Mouse (Mus musculus) stomach, embryonic 14.5 days (tissue): ENCODE measurements around the gene Tbc1d8. TPM values are rescaled to one million over a fixed set of nuclear protein-coding genes. Genes with fewer than 3 reads are reported as not detected.

Experiments used
- ATAC-seq: fragments of 200-750 bp; cut with Nextera tagmentation; 2 replicates; pipeline ENCODE4 v1.8.0; 2017; ENCODE audit warnings: low read depth, moderate TSS enrichment; ENCODE audit not compliant: insufficient number of reproducible peaks, insufficient read depth, low FRiP score
- H3K27ac ChIP-seq: fragments of 300-500 bp; sonication (generic); 2 replicates; pipeline ENCODE4 v1.5.1; 2014; ENCODE audit warnings: mild to moderate bottlenecking, low read length, moderate library complexity, mixed read lengths
- H3K27me3 ChIP-seq: fragments of 300-500 bp; sonication (generic); 2 replicates; pipeline ENCODE4 v1.6.1; 2014; ENCODE audit warnings: low read length, control low read depth, mixed read lengths; ENCODE audit not compliant: control insufficient read depth, insufficient read depth
- H3K36me3 ChIP-seq: fragments of 300-500 bp; sonication (generic); 2 replicates; pipeline ENCODE4 v1.6.1; 2014; ENCODE audit warnings: mild to moderate bottlenecking, control low read depth, low read length, moderate library complexity, mixed read lengths; ENCODE audit not compliant: control insufficient read depth, insufficient read depth
- H3K4me1 ChIP-seq: fragments of 300-500 bp; sonication (generic); 2 replicates; pipeline ENCODE4 v1.6.1; 2014; ENCODE audit warnings: low read length, control low read depth, mixed read lengths; ENCODE audit not compliant: control insufficient read depth, insufficient read depth
- H3K4me2 ChIP-seq: fragments of 300-500 bp; sonication (generic); replicated peaks from 2 replicates; pipeline ENCODE4 v1.6.1; 2014; ENCODE audit warnings: low read depth, low read length, control low read depth
- H3K4me3 ChIP-seq: fragments of 300-500 bp; sonication (generic); 2 replicates; pipeline ENCODE4 v1.5.1; 2014; ENCODE audit warnings: low read depth, low read length, control low read depth
- H3K9ac ChIP-seq: fragments of 300-500 bp; sonication (generic); replicated peaks from 2 replicates; pipeline ENCODE4 v1.6.1; 2014; ENCODE audit warnings: low read depth, mild to moderate bottlenecking, control low read depth, low read length, moderate library complexity, mixed read lengths
- H3K9me3 ChIP-seq: fragments of 300-500 bp; sonication (generic); 2 replicates; pipeline ENCODE4 v1.6.1; 2016; ENCODE audit warnings: low read depth, low read length, control low read depth; ENCODE audit not compliant: control insufficient read depth
- WGBS: fragments of 180-500 bp; shearing (Covaris S2); extraction: QIAGEN DNeasy Blood & Tissue Kit; methylation state at CpG from one replicate; pipeline ENCODE4 v1.1.7; 2014; 5-methylcytosine and 5-hydroxymethylcytosine counted together
- polyA plus RNA-seq: library from polyadenylated mRNA; unstranded; fragments of >200 nt; fragmentation: Nextera tagmentation; extraction: Ambion mirVana; gene quantifications from 2 replicates; pipeline ENCODE4 v1.2.1, GENCODE M21; 2014

The Tbc1d8 gene
- polyA plus RNA-seq, 1 experiment from 2014 or later, result 11.7 TPM

DNA sequence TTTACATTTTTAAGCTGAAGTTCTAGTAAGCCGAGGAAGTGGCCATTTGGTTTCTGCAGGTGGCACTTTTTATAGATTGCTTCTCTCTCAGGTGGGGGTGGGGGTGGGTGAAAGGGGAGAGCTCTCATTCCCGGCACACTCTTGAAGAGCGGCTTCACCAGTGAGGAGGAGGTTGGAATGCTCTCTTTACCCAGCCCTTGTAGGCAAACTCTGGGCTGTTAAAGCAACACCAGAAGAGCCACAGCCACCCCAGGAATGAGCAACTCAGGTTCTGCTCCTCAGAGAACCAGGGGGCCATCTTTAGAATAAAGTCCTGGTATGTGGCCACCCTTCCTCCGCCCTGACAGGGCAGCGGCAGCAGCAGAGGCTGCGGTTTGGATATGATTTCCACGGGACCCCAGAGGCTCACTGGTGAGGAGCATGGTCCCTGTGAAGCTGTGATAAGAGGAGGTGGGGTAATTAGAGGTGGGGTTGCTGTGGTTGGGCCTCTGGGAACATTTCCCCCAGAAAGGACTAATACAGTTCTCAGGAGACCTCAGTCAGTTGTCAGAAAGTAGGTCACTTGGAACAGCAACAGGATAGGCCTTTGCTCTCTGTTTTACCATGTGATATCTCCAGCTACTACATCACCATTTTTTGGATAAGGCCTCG lies 85.2 kb downstream of the Tbc1d8 start:
- H3K4me1 ChIP-seq, result no peaks in the 10 kb centered on the region
- H3K27me3 ChIP-seq, result no peaks in the 10 kb centered on the region
- H3K4me3 ChIP-seq, result no peak overlapping the region
- peaks cover 4% of the 10 kb centered on the region; the same call in 1 of the 2 replicates for H3K9me3 ChIP-seq
- H3K27ac ChIP-seq, result no peak overlapping the region
- no peak overlapping the region for H3K4me2 ChIP-seq
- H3K9ac ChIP-seq, result no peak overlapping the region
- H3K36me3 ChIP-seq, result no peaks in the 10 kb centered on the region
- WGBS, result 77% methylated on average over 8 of the region's 8 CpGs
- ATAC-seq, result no peak

DNA sequence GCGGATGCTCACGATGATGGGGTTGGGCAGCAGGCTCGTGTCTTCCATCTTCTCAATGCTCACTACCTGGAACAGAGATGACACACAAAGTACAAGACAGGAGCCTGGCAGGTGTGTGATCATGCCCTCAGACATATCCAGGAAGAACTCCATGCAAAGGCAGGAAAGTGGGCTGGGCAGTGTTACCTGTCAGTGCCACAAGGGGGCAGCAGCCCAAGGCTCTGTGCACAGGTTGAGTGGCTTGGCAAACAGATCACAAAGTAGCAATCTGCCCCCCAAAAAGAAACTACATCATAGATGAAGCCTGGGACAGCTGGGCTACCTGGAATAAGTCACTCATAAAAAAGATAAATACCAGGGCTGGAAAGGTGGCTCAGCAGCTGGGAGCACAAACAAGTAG lies 86.4 kb downstream of the Tbc1d8 start:
- H3K4me2 ChIP-seq, result no peak overlapping the region
- H3K9ac ChIP-seq, result no peak overlapping the region
- no peak overlapping the region for H3K4me3 ChIP-seq
- H3K9me3 ChIP-seq, result peaks cover 1% of the 10 kb centered on the region; the same call in 1 of the 2 replicates
- no peaks in the 10 kb centered on the region for H3K4me1 ChIP-seq
- H3K36me3 ChIP-seq, result no peaks in the 10 kb centered on the region
- no peaks in the 10 kb centered on the region for H3K27me3 ChIP-seq
- 64% methylated on average over 3 of the region's 3 CpGs for WGBS
- H3K27ac ChIP-seq, result no peak overlapping the region
- no peak for ATAC-seq

DNA sequence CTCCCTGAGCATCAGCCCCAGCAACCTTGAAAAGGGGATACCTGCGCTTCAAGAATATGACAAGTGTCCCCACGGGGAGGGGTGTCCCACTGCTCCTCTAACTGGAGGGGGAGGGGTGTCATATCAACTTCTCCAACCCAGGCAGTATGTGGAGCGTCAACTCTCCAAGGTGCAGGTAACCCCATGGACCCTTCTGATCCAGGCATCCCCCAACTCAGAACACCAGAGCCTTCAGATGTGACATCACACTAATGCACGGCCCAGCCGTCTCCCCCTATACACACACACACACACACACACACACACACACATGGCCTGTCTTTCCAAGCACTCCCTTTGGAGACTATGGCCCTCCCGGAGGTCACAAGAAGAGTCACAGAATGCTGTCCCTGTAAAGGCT lies 86.9 kb downstream of the Tbc1d8 start:
- no peak overlapping the region for H3K4me3 ChIP-seq
- no peaks in the 10 kb centered on the region for H3K4me1 ChIP-seq
- no peaks in the 10 kb centered on the region for H3K36me3 ChIP-seq
- WGBS, result 87% methylated on average over 6 of the region's 6 CpGs
- H3K9me3 ChIP-seq, result no peaks in the 10 kb centered on the region
- no peaks in the 10 kb centered on the region for H3K27me3 ChIP-seq
- ATAC-seq, result no peak
- no peak overlapping the region for H3K27ac ChIP-seq
- H3K4me2 ChIP-seq, result no peak overlapping the region
- no peak overlapping the region for H3K9ac ChIP-seq

GRCm38 (mm10) chr1:39389338-39389737 lies 89.2 kb downstream of the Tbc1d8 start:
- Histone ChIP-seq H3K4me3 (no peak overlapping the region), H3K4me1 (no peaks in the 10 kb centered on the region), H3K9me3 (no peaks in the 10 kb centered on the region), H3K27me3 (no peaks in the 10 kb centered on the region), H3K27ac (no peak overlapping the region), H3K36me3 (no peaks in the 10 kb centered on the region), H3K4me2 (no peak overlapping the region), H3K9ac (no peak overlapping the region)
- 84% methylated on average over 11 of the region's 11 CpGs for WGBS
- no peak for ATAC-seq

DNA sequence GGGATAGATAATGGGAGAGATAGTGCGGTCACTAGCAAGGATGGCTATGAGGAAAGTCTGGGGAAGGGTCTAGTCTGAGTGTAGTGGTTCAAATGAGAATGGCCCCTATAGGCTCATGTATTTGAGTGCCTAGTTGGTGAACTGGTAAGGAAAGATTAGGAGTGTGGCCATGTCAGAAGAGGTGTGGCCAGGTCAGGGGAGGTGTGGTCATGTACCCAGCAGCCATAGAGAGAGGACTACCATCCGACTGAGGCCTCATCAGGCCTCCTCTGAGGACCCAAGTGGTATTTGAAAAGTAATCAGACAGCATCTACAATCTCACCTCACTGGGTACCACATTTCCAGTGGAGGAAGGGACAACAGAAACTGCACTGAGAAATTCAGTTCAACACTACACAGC lies 90.4 kb downstream of the Tbc1d8 start:
- WGBS, result 89% methylated on average over 2 of the region's 2 CpGs
- ATAC-seq, result peak; percentile 59; the same call in 1 of the 2 replicates

DNA sequence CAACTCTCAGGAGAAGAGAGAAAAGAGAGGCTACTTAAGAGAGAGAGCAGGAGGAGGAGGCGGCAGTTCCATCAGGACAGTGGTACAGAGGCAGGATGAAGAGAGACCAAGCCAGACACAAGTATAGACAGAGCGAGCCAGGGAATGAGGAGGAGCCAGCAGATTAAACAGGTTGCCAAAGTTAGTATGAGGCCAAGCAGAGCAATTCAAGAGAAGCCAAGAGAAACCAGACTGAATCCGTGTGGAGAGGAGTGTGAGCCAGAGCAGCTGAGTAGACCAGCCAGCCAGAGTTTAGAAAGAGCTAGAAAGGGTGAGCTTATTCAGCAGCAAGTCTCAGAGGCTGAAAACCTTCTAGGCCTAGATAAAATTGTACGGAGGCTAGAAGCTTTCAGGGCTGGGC lies 91.1 kb downstream of the Tbc1d8 start:
- 74% methylated on average over 4 of the region's 4 CpGs for WGBS
- no peak for ATAC-seq
- H3K27ac ChIP-seq, result no peak overlapping the region
- no peaks in the 10 kb centered on the region for H3K4me1 ChIP-seq
- H3K4me3 ChIP-seq, result no peak overlapping the region
- H3K36me3 ChIP-seq, result no peaks in the 10 kb centered on the region
- no peaks in the 10 kb centered on the region for H3K9me3 ChIP-seq
- no peaks in the 10 kb centered on the region for H3K27me3 ChIP-seq
- no peak overlapping the region for H3K9ac ChIP-seq
- no peak overlapping the region for H3K4me2 ChIP-seq

More for the DNA sequence above, 90.4 kb downstream of the Tbc1d8 start:
- Histone ChIP-seq H3K27ac (no peak overlapping the region), H3K36me3 (no peaks in the 10 kb centered on the region), H3K4me2 (no peak overlapping the region), H3K4me3 (no peak overlapping the region), H3K4me1 (no peaks in the 10 kb centered on the region), H3K27me3 (no peaks in the 10 kb centered on the region), H3K9me3 (no peaks in the 10 kb centered on the region), H3K9ac (no peak overlapping the region)

- Histone ChIP-seq H3K27ac (no peak overlapping the region), H3K9me3 (no peaks in the 10 kb centered on the region), H3K4me3 (no peak overlapping the region), H3K36me3 (no peaks in the 10 kb centered on the region), H3K4me2 (no peak overlapping the region), H3K27me3 (no peaks in the 10 kb centered on the region), H3K4me1 (no peaks in the 10 kb centered on the region), H3K9ac (no peak overlapping the region)
- 67% methylated on average over 3 of the region's 3 CpGs for WGBS
- ATAC-seq, result no peak
Measured at GRCm38 (mm10) chr1:39386456-39386855, 92.1 kb downstream of the Tbc1d8 start.

DNA sequence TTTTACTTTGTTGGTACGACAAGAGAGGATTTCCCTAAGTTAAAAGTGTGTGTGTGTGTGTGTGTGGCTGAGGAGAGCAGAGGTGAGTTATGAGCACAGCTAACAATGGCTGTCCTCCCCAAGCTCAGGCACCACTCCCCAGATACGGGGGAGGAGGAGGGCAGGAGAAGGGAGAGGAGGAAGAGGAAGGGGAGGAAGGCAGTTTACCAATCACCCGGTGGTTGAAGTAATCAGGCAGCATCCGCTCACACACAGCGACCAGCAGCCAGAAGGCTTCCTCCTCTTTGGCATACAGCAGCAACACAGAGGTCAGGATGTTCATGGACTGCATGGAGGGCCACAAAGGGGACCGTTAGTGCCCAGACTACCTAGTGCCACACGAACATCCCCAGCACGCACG lies 93.6 kb downstream of the Tbc1d8 start:
- Histone ChIP-seq H3K27me3 (no peaks in the 10 kb centered on the region), H3K9ac (no peak overlapping the region), H3K27ac (no peak overlapping the region), H3K36me3 (no peaks in the 10 kb centered on the region), H3K4me2 (no peak overlapping the region), H3K4me3 (no peak overlapping the region), H3K9me3 (no peaks in the 10 kb centered on the region), H3K4me1 (no peaks in the 10 kb centered on the region)
- ATAC-seq, result no peak
- WGBS, result 78% methylated on average over 9 of the region's 9 CpGs

DNA sequence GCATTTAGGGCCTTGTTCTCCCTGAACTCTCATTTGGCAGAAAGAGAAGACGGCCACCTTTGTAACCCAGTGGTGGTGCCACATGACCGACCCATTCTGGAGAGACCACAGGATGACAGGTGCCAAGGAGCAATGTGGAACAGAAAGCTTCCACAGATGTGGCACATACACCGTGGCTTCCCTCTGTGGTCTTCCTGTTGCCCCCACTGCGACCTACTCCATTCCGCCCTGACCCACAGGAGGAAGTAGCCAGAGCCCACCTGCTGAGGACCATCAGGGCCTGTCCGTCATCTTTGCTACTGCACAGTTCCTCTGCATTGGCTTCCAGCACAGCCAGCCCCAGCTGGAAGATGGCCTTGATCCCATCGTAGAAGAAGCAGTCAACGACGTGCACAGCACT lies 97.5 kb downstream of the Tbc1d8 start:
- H3K36me3 ChIP-seq, result no peaks in the 10 kb centered on the region
- H3K9ac ChIP-seq, result no peak overlapping the region
- H3K4me3 ChIP-seq, result no peak overlapping the region
- H3K27ac ChIP-seq, result no peak overlapping the region
- H3K9me3 ChIP-seq, result no peaks in the 10 kb centered on the region
- H3K4me2 ChIP-seq, result no peak overlapping the region
- 90% methylated on average over 9 of the region's 9 CpGs for WGBS
- H3K4me1 ChIP-seq, result no peaks in the 10 kb centered on the region
- no peaks in the 10 kb centered on the region for H3K27me3 ChIP-seq
- ATAC-seq, result no peak
